Mouse (Mus musculus): Measurements from ENCODE around the gene Clec3b. TPM values are rescaled to one million over a fixed set of nuclear protein-coding genes. Genes with fewer than 3 reads are reported as not detected.

The Clec3b gene
- polyA plus RNA-seq, 1 experiment from 2014 or later, result 0.60 TPM

DNA sequence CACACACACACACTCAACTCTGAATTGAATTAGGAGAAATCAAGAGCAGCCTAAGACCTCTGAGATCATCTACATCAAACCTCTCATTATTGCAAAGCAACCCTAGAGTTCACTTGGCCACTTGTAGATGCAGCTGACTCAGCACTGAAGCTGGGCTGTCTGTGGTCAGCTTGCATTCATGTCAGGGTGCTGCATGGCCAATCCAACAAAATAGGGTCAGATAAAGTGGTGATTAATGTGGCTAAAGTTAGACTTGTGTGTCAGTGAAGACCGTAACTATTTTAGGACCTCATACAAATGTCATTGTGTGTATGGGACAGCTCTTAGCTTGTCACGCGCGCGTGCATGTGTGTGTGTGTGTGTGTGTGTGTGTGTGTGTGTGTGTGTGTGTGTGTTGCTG lies 36.8 kb downstream of the Clec3b start:
- Histone ChIP-seq H3K27ac (no peak overlapping the region), H3K4me2 (replicated peaks) (no peak overlapping the region), H3K9me3 (ENCODE audit: control insufficient read depth, low read length) (no peaks in the 10 kb centered on the region), H3K4me1 (replicated peaks; ENCODE audit: control insufficient read depth, insufficient read depth, low read length) (no peaks in the 10 kb centered on the region), H3K36me3 (replicated peaks; ENCODE audit: control insufficient read depth, insufficient read depth) (no peaks in the 10 kb centered on the region), H3K27me3 (ENCODE audit: control insufficient read depth, insufficient read depth, low read length) (no peaks in the 10 kb centered on the region), H3K4me3 (replicated peaks; ENCODE audit: low read length) (no peak overlapping the region), H3K9ac (no peak overlapping the region)
- ATAC-seq (ENCODE audit: low FRiP score) (no peak), DNase-seq (ENCODE audit: low spot score) (no peak)
- WGBS, result 98% methylated on average over 5 of the region's 5 CpGs

DNA sequence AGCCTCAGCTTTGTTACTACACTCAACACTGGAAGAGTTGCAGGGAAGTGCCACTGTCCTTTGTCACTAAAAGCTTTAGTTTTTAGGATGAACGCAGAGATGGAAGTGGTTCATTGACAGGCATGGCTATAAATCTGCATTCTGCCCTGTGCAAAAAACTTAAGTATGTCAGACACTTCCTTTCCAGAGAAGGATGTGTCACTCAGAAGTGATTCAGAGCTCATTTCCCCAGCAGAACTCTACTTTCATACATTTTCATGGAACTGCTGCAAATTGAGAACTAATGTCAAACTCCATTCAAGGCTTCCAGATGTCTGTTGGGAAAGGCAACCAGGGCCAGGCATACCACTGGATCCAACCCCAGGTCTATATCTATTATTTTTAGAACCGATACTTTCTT lies 37.5 kb downstream of the Clec3b start:
- H3K4me3 ChIP-seq (replicated peaks; ENCODE audit: low read length), result no peak overlapping the region
- no peaks in the 10 kb centered on the region for H3K4me1 ChIP-seq (replicated peaks; ENCODE audit: control insufficient read depth, insufficient read depth, low read length)
- WGBS, result 93% methylated on average over 2 of the region's 2 CpGs

DNA sequence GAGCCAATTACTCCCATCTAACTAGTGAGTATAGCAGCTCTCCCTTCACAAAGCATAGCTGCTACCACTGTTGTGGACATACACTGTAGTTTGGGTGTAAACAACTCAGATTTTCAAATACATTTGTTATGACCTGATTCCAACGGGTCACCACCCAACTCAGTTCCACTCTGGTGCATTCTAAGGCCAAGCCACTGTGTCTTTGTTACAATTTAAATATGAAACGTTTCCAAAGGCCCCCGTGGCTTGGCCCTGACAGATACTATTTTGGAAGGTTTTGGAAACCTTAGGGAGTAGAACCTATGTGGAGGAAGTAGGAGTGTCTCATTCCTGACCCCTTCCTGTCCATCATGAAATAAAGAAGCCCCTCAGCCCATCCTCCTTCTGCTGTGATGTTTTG lies 49.4 kb downstream of the Clec3b start:
- no peaks in the 10 kb centered on the region for H3K27me3 ChIP-seq (ENCODE audit: control insufficient read depth, insufficient read depth, low read length)
- H3K27ac ChIP-seq, result no peak overlapping the region
- no peaks in the 10 kb centered on the region for H3K9me3 ChIP-seq (ENCODE audit: control insufficient read depth, low read length)
- no peak overlapping the region for H3K4me3 ChIP-seq (replicated peaks; ENCODE audit: low read length)
- no peaks in the 10 kb centered on the region for H3K4me1 ChIP-seq (replicated peaks; ENCODE audit: control insufficient read depth, insufficient read depth, low read length)
- H3K36me3 ChIP-seq (replicated peaks; ENCODE audit: control insufficient read depth, insufficient read depth), result no peaks in the 10 kb centered on the region
- no peak overlapping the region for H3K9ac ChIP-seq
- ATAC-seq (ENCODE audit: low FRiP score) (no peak), DNase-seq (ENCODE audit: low spot score) (no peak)
- H3K4me2 ChIP-seq (replicated peaks), result no peak overlapping the region
- WGBS, result 57% methylated on average over 3 of the region's 3 CpGs

More for the DNA sequence above, 37.5 kb downstream of the Clec3b start:
- DNase-seq (ENCODE audit: low spot score) (no peak), ATAC-seq (ENCODE audit: low FRiP score) (no peak)
- no peaks in the 10 kb centered on the region for H3K9me3 ChIP-seq (ENCODE audit: control insufficient read depth, low read length)
- H3K36me3 ChIP-seq (replicated peaks; ENCODE audit: control insufficient read depth, insufficient read depth), result no peaks in the 10 kb centered on the region
- H3K27me3 ChIP-seq (ENCODE audit: control insufficient read depth, insufficient read depth, low read length), result no peaks in the 10 kb centered on the region
- H3K9ac ChIP-seq, result no peak overlapping the region
- H3K4me2 ChIP-seq (replicated peaks), result no peak overlapping the region
- H3K27ac ChIP-seq, result no peak overlapping the region

DNA sequence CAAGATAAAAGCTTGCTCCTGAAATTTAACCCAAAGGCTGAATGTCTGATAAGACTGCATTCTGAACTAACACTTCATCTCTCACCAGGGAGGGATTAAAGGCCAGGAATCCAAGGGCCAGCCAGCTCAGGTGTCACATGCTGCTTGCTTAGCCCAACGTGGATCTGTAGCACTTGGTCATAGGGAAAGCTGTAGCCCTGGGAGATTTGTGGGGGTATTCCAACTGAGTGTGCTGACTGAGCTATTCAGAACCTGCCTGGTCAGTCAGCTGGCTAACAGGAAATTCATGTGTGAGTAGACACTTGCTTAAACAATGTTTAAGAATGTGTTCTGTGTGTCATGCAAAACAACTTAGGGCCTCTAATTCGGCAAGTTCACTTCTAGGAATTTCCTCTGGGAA lies 55.8 kb downstream of the Clec3b start:
- WGBS, result 69% methylated on average over 2 of the region's 2 CpGs
- DNase-seq (ENCODE audit: low spot score) (no peak), ATAC-seq (ENCODE audit: low FRiP score) (no peak)
- Histone ChIP-seq H3K9ac (no peak overlapping the region), H3K9me3 (ENCODE audit: control insufficient read depth, low read length) (no peaks in the 10 kb centered on the region), H3K4me1 (replicated peaks; ENCODE audit: control insufficient read depth, insufficient read depth, low read length) (no peaks in the 10 kb centered on the region), H3K4me2 (replicated peaks) (no peak overlapping the region), H3K27me3 (ENCODE audit: control insufficient read depth, insufficient read depth, low read length) (no peaks in the 10 kb centered on the region), H3K36me3 (replicated peaks; ENCODE audit: control insufficient read depth, insufficient read depth) (no peaks in the 10 kb centered on the region), H3K27ac (no peak overlapping the region), H3K4me3 (replicated peaks; ENCODE audit: low read length) (no peak overlapping the region)

DNA sequence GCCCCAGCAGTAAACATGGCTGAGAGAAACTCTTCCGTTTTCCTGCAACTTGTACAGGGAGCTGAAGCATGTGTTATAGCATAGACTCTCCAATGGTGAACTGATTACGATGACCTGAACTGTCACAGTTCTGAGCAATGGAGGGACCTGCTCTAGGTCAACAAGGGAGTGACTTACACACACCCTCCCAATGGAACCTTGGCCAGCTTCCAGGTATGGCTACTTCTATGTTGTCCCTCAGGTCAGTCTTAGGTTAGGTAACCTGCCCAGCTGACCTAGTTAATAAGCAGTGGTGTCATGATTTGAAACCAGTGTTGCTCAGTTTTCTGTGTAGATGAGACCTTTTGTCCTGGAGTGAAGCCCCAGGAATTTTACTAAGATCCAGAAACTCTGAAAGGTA lies 56.2 kb downstream of the Clec3b start:
- H3K9ac ChIP-seq, result no peak overlapping the region
- no peak overlapping the region for H3K27ac ChIP-seq
- ATAC-seq (ENCODE audit: low FRiP score) (no peak), DNase-seq (ENCODE audit: low spot score) (no peak)
- H3K4me3 ChIP-seq (replicated peaks; ENCODE audit: low read length), result no peak overlapping the region
- H3K9me3 ChIP-seq (ENCODE audit: control insufficient read depth, low read length), result no peaks in the 10 kb centered on the region
- H3K4me2 ChIP-seq (replicated peaks), result no peak overlapping the region
- no peaks in the 10 kb centered on the region for H3K36me3 ChIP-seq (replicated peaks; ENCODE audit: control insufficient read depth, insufficient read depth)
- 92% methylated on average over 2 of the region's 2 CpGs for WGBS
- no peaks in the 10 kb centered on the region for H3K27me3 ChIP-seq (ENCODE audit: control insufficient read depth, insufficient read depth, low read length)
- no peaks in the 10 kb centered on the region for H3K4me1 ChIP-seq (replicated peaks; ENCODE audit: control insufficient read depth, insufficient read depth, low read length)

Other genes with a start within 250 kb of the Clec3b start
- gene Zfp105, start 227.9 kb upstream of the Clec3b start, polyA plus RNA-seq (2014; fragmentation: Nextera tagmentation; extraction: Ambion mirVana), result 16.1 and 17.0 TPM in 2 replicates
- 32.3 and 33.9 TPM in 2 replicates for gene 1110059G10Rik, start 199.9 kb upstream of the Clec3b start, polyA plus RNA-seq (2014; fragmentation: Nextera tagmentation; extraction: Ambion mirVana)
- 9.2 and 9.3 TPM in 2 replicates for gene Kif15, start 199.9 kb upstream of the Clec3b start, polyA plus RNA-seq (2014; fragmentation: Nextera tagmentation; extraction: Ambion mirVana)
- gene Tmem42, start 129.6 kb upstream of the Clec3b start, polyA plus RNA-seq (2014; fragmentation: Nextera tagmentation; extraction: Ambion mirVana), result 27.6 and 29.8 TPM in 2 replicates
- gene Tgm4, start 116.2 kb upstream of the Clec3b start, polyA plus RNA-seq (2014; fragmentation: Nextera tagmentation; extraction: Ambion mirVana), result 0.30 and 0.68 TPM in 2 replicates
- gene Zdhhc3, start 37.7 kb upstream of the Clec3b start, polyA plus RNA-seq (2014; fragmentation: Nextera tagmentation; extraction: Ambion mirVana), result 63.6 and 71.7 TPM in 2 replicates
- gene Exosc7, start 37.7 kb upstream of the Clec3b start, polyA plus RNA-seq (2014; fragmentation: Nextera tagmentation; extraction: Ambion mirVana), result 73.2 and 76.4 TPM in 2 replicates
- gene Cdcp1, start 65.1 kb downstream of the Clec3b start, polyA plus RNA-seq (2014; fragmentation: Nextera tagmentation; extraction: Ambion mirVana), result 0.09 and 0.33 TPM in 2 replicates
- gene Tmem158, start 109.8 kb downstream of the Clec3b start, polyA plus RNA-seq (2014; fragmentation: Nextera tagmentation; extraction: Ambion mirVana), result 35.2 and 42.0 TPM in 2 replicates
- 1,189 and 1,220 TPM in 2 replicates for gene Lars2, start 216.0 kb downstream of the Clec3b start, polyA plus RNA-seq (2014; fragmentation: Nextera tagmentation; extraction: Ambion mirVana)